Mouse (Mus musculus) hindbrain, embryonic 14.5 days (tissue): ENCODE data around the gene Chrna9. TPM values are rescaled to one million over a fixed set of nuclear protein-coding genes. Genes with fewer than 3 reads are reported as not detected.

ENCODE experiments used
- ATAC-seq: fragments of 200-750 bp; cut with Nextera tagmentation; 2 replicates; pipeline ENCODE4 v1.8.0; 2017; ENCODE audit warnings: moderate number of reproducible peaks, mild to moderate bottlenecking, moderate TSS enrichment, moderate library complexity; ENCODE audit not compliant: low FRiP score
- DNase-seq: peaks from one replicate; pipeline ENCODE4 v3.0.0-alpha.2; 2015; ENCODE audit warnings: low spot score
- H3K27ac ChIP-seq: fragments of 300-500 bp; sonication (generic); 2 replicates; pipeline ENCODE4 v1.5.1; 2014; ENCODE audit warnings: mild to moderate bottlenecking, moderate library complexity
- H3K27me3 ChIP-seq: fragments of 300-500 bp; sonication (generic); 2 replicates; pipeline ENCODE4 v1.6.1; 2014; ENCODE audit warnings: mild to moderate bottlenecking, low read length, mixed read lengths; ENCODE audit not compliant: control insufficient read depth, insufficient read depth
- H3K36me3 ChIP-seq: fragments of 300-500 bp; sonication (generic); replicated peaks from 2 replicates; pipeline ENCODE4 v1.6.1; 2014; ENCODE audit not compliant: control insufficient read depth, insufficient read depth
- H3K4me1 ChIP-seq: fragments of 300-500 bp; sonication (generic); replicated peaks from 2 replicates; pipeline ENCODE4 v1.6.1; 2014; ENCODE audit warnings: antibody characterized with exemption, low read length, mixed read lengths; ENCODE audit not compliant: control insufficient read depth, insufficient read depth
- H3K4me2 ChIP-seq: fragments of 300-500 bp; sonication (generic); replicated peaks from 2 replicates; pipeline ENCODE4 v1.6.1; 2014; ENCODE audit warnings: mild to moderate bottlenecking, moderate library complexity
- H3K4me3 ChIP-seq: fragments of 300-500 bp; sonication (generic); replicated peaks from 2 replicates; pipeline ENCODE4 v1.5.1; 2014; ENCODE audit warnings: mild to moderate bottlenecking, low read length
- H3K9ac ChIP-seq: fragments of 300-500 bp; sonication (generic); 2 replicates; pipeline ENCODE4 v1.6.1; 2014
- H3K9me3 ChIP-seq: fragments of 300-500 bp; sonication (generic); 2 replicates; pipeline ENCODE4 v1.6.1; 2016; ENCODE audit warnings: low read length; ENCODE audit not compliant: control insufficient read depth
- WGBS: fragments of 180-500 bp; shearing (Covaris S2); extraction: QIAGEN DNeasy Blood & Tissue Kit; methylation state at CpG from one replicate; pipeline ENCODE4 v1.1.7; 2014; 5-methylcytosine and 5-hydroxymethylcytosine counted together
- polyA plus RNA-seq: library from polyadenylated mRNA; unstranded; fragments of >200 nt; fragmentation: Nextera tagmentation; extraction: Ambion mirVana; gene quantifications from 2 replicates; pipeline ENCODE4 v1.2.1, GENCODE M21; 2014

Chrna9 gene
- polyA plus RNA-seq, 1 experiment from 2014 or later: not detected

GRCm38 (mm10) chr5:65929162-65929561 is 5.6 kb upstream of the Chrna9 start:
- no peaks in the 10 kb centered on the region for H3K9me3 ChIP-seq
- WGBS: 75% methylated on average over 7 of the region's 7 CpGs
- DNase-seq: no peak
- no peaks in the 10 kb centered on the region for H3K27me3 ChIP-seq
- no peak overlapping the region for H3K27ac ChIP-seq
- H3K9ac ChIP-seq: no peak overlapping the region
- no peaks in the 10 kb centered on the region for H3K4me1 ChIP-seq
- H3K4me3 ChIP-seq: no peak overlapping the region
- H3K4me2 ChIP-seq: no peak overlapping the region
- H3K36me3 ChIP-seq: no peaks in the 10 kb centered on the region
- no peak for ATAC-seq

DNA sequence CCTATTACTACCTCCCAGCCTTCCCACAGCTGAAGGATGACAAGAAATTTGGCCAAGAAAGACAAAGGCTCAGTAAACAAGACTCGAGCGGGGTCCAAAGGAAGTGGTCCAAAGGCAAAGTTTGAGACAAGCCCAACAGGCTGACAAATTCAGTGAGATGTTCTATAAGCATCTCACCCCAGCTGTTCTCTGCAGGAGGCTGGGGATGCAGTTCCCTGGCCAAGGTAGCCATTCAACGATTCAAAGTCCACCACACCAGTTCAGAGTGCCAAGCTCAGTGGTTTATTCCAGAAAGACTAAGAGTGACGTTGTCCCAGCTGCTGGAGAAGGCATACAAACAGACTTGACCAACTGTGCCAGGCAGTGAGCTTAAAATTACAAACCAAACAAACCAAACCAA is 4.5 kb upstream of the Chrna9 start:
- 81% methylated on average over 4 of the region's 4 CpGs for WGBS
- Histone ChIP-seq H3K9ac (no peak overlapping the region), H3K36me3 (no peaks in the 10 kb centered on the region), H3K4me3 (no peak overlapping the region), H3K27me3 (no peaks in the 10 kb centered on the region), H3K27ac (no peak overlapping the region), H3K9me3 (no peaks in the 10 kb centered on the region), H3K4me1 (no peaks in the 10 kb centered on the region), H3K4me2 (no peak overlapping the region)
- ATAC-seq: no peak
- no peak for DNase-seq

DNA sequence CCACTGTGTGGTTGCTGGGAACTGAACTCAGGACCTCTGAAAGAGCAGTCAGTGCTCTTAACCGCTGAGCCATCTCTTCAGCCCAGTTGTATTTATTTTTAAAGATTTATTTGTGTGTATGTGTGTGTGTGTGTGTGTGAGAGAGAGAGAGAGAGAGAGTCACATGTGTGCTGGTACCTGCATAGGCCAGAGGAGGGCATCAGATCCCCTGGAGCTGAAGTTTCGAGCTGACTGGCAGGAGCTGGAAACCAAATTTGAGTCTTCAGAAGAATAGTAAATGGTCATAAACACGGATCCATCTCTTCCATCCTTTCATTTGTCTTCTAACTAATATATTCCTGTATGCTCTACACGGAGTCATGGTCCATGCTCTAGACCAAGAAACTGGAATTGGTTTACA is 1.5 kb upstream of the Chrna9 start:
- no peaks in the 10 kb centered on the region for H3K9me3 ChIP-seq
- H3K27me3 ChIP-seq: no peaks in the 10 kb centered on the region
- H3K27ac ChIP-seq: no peak overlapping the region
- no peak for ATAC-seq
- H3K9ac ChIP-seq: no peak overlapping the region
- WGBS: 89% methylated on average over 4 of the region's 4 CpGs
- H3K4me2 ChIP-seq: no peak overlapping the region
- H3K4me3 ChIP-seq: no peak overlapping the region
- no peaks in the 10 kb centered on the region for H3K4me1 ChIP-seq
- DNase-seq: no peak
- no peaks in the 10 kb centered on the region for H3K36me3 ChIP-seq

- no peak for ATAC-seq
- no peak for DNase-seq
- no peak overlapping the region for H3K27ac ChIP-seq
- H3K4me1 ChIP-seq: no peaks in the 10 kb centered on the region
- H3K27me3 ChIP-seq: no peaks in the 10 kb centered on the region
- H3K36me3 ChIP-seq: no peaks in the 10 kb centered on the region
- H3K4me2 ChIP-seq: no peak overlapping the region
- WGBS: 81% methylated on average over 2 of the region's 2 CpGs
- H3K4me3 ChIP-seq: no peak overlapping the region
- H3K9me3 ChIP-seq: no peaks in the 10 kb centered on the region
- H3K9ac ChIP-seq: no peak overlapping the region
Measured at GRCm38 (mm10) chr5:65933764-65934163, 957 bp upstream of the Chrna9 start.

DNA sequence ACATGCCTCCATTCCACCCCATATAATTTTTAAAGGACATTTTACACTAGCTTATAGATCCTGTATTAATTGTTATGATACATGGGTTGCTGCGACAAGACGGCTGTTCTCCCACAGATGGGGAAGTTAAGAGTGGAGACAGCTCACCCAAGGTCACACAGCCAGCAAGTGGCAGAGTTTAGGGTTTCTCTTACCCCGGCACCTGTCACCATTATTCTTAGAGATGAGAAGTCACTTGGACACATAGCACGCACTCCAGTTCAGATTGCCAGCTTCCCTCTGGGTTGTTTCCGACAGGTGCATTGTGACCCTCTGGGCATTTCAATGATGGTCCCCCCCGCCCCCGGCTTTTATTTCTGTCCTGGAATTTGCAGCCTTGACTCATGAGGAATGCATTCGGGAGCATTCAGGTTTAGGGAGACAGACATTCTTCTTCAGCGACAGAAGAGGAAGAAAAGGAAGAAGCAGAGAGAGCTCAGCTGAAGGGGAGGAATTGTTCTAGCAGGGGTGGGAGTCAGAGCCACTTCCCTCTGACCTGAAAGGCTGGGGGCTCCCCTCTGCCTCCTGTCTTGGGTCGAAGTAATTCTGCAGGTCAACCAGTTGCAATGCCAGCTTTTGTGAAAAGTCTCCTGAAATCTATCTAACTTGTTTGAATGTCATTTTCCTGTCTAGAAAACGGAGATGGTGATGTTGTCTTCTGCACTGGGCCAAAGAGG is 2.4 kb downstream of the Chrna9 start:
- Histone ChIP-seq H3K9ac (no peak overlapping the region), H3K4me3 (no peak overlapping the region), H3K9me3 (no peaks in the 10 kb centered on the region), H3K27ac (no peak overlapping the region), H3K36me3 (no peaks in the 10 kb centered on the region), H3K4me2 (no peak overlapping the region), H3K4me1 (no peaks in the 10 kb centered on the region), H3K27me3 (no peaks in the 10 kb centered on the region)
- no peak for DNase-seq
- ATAC-seq: no peak
- WGBS: 67% methylated on average over 11 of the region's 11 CpGs

- H3K27ac ChIP-seq: no peak overlapping the region
- ATAC-seq: peak; percentile 66; the same call in 1 of the 2 replicates
- 55% methylated on average over 9 of the region's 9 CpGs for WGBS
- H3K4me2 ChIP-seq: no peak overlapping the region
- H3K4me1 ChIP-seq: no peaks in the 10 kb centered on the region
- no peaks in the 10 kb centered on the region for H3K36me3 ChIP-seq
- no peak overlapping the region for H3K9ac ChIP-seq
- H3K27me3 ChIP-seq: no peaks in the 10 kb centered on the region
- peak; percentile 81 for DNase-seq
- H3K4me3 ChIP-seq: no peak overlapping the region
- no peaks in the 10 kb centered on the region for H3K9me3 ChIP-seq
Measured at GRCm38 (mm10) chr5:65937998-65938715, 3.4 kb downstream of the Chrna9 start.

DNA sequence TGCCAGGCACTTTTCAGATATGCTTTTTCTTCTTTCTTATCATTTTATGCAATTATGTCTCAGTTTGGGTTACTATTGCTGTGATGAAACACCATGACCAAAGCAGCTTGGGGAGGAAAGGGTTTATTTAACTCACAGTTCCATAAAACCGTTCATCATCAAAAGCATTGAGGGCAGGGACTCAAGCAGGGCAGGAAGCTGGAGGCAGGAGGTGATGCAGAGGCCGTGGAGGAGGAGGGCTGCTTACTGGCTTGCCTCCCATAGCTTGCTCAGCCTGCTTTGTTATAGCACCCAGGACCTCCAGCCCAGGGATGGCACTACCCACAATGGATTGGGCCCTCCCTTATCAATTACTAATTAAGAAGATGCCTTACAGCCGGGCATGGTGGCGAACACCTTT is 6.4 kb downstream of the Chrna9 start:
- Histone ChIP-seq H3K27me3 (no peaks in the 10 kb centered on the region), H3K9ac (no peak overlapping the region), H3K4me1 (no peaks in the 10 kb centered on the region), H3K36me3 (no peaks in the 10 kb centered on the region), H3K9me3 (no peaks in the 10 kb centered on the region), H3K4me3 (no peak overlapping the region), H3K4me2 (no peak overlapping the region), H3K27ac (no peak overlapping the region)
- DNase-seq (no peak), ATAC-seq (no peak)
- WGBS: 75% methylated on average over 4 of the region's 4 CpGs

- DNase-seq (no peak), ATAC-seq (no peak)
- Histone ChIP-seq H3K9ac (peak overlapping the region; percentile 14; the same call in 1 of the 2 replicates), H3K9me3 (no peaks in the 10 kb centered on the region), H3K4me2 (no peak overlapping the region; the same call in 1 of the 2 replicates), H3K4me3 (no peak overlapping the region), H3K27me3 (no peaks in the 10 kb centered on the region), H3K27ac (peak overlapping the region; percentile 93), H3K4me1 (peaks cover 15% of the 10 kb centered on the region), H3K36me3 (no peaks in the 10 kb centered on the region)
- 17% methylated on average over 3 of the region's 3 CpGs for WGBS
Measured at GRCm38 (mm10) chr5:65949822-65950221, 15.1 kb downstream of the Chrna9 start.

- H3K27ac ChIP-seq: peak overlapping the region; percentile 93
- peak; percentile 83 for DNase-seq
- H3K4me1 ChIP-seq: peaks cover 18% of the 10 kb centered on the region
- H3K9ac ChIP-seq: peak overlapping the region; percentile 49
- H3K4me2 ChIP-seq: peak overlapping the region; percentile 47
- 9% methylated on average over 6 of the region's 6 CpGs for WGBS
- H3K4me3 ChIP-seq: no peak overlapping the region
- H3K9me3 ChIP-seq: no peaks in the 10 kb centered on the region
- peak; percentile 85 for ATAC-seq
- no peaks in the 10 kb centered on the region for H3K27me3 ChIP-seq
- H3K36me3 ChIP-seq: no peaks in the 10 kb centered on the region
Measured at GRCm38 (mm10) chr5:65950236-65950635, 15.5 kb downstream of the Chrna9 start.
